Mouse (Mus musculus) neural tube, embryonic 12.5 days (tissue): ENCODE measurements around the gene 9330182L06Rik. TPM values are rescaled to one million over a fixed set of nuclear protein-coding genes. Genes with fewer than 3 reads are reported as not detected.
A peak's percentile ranks its signal among the peaks of the same experiment; 100 is the strongest.

Source experiments
- ATAC-seq: fragments of 200-750 bp; cut with Nextera tagmentation; 2 replicates; pipeline ENCODE4 v1.8.0; 2017; ENCODE audit warnings: low read depth, mild to moderate bottlenecking, moderate TSS enrichment, moderate library complexity; ENCODE audit not compliant: low FRiP score
- H3K27ac ChIP-seq: fragments of 300-500 bp; sonication (generic); 2 replicates; pipeline ENCODE4 v1.5.1; 2016
- H3K27me3 ChIP-seq: fragments of 300-500 bp; sonication (generic); replicated peaks from 2 replicates; pipeline ENCODE4 v1.6.1; 2016; ENCODE audit warnings: mild to moderate bottlenecking
- H3K36me3 ChIP-seq: fragments of 300-500 bp; sonication (generic); 2 replicates; pipeline ENCODE4 v1.6.1; 2016; ENCODE audit warnings: mild to moderate bottlenecking
- H3K4me1 ChIP-seq: fragments of 300-500 bp; sonication (generic); 2 replicates; pipeline ENCODE4 v1.6.1; 2016
- H3K4me2 ChIP-seq: fragments of 300-500 bp; sonication (generic); replicated peaks from 2 replicates; pipeline ENCODE4 v1.6.1; 2016; ENCODE audit warnings: mild to moderate bottlenecking
- H3K4me3 ChIP-seq: fragments of 300-500 bp; sonication (generic); 2 replicates; pipeline ENCODE4 v1.5.1; 2016
- H3K9ac ChIP-seq: fragments of 300-500 bp; sonication (generic); 2 replicates; pipeline ENCODE4 v1.6.1; 2016; ENCODE audit warnings: mild to moderate bottlenecking
- H3K9me3 ChIP-seq: fragments of 300-500 bp; sonication (generic); 2 replicates; pipeline ENCODE4 v1.6.1; 2016; ENCODE audit warnings: mild to moderate bottlenecking
- WGBS: fragments of 180-500 bp; shearing (Covaris S2); methylation state at CpG from one replicate; pipeline ENCODE4 v1.1.7; 2016; 5-methylcytosine and 5-hydroxymethylcytosine counted together
- polyA plus RNA-seq: library from polyadenylated mRNA; unstranded; fragments of >200 nt; fragmentation: Nextera tagmentation; extraction: Ambion mirVana; gene quantifications from 2 replicates; pipeline ENCODE4 v1.2.1, GENCODE M21; 2016

9330182L06Rik gene
- polyA plus RNA-seq, 1 experiment from 2014 or later: 14.2 TPM

DNA sequence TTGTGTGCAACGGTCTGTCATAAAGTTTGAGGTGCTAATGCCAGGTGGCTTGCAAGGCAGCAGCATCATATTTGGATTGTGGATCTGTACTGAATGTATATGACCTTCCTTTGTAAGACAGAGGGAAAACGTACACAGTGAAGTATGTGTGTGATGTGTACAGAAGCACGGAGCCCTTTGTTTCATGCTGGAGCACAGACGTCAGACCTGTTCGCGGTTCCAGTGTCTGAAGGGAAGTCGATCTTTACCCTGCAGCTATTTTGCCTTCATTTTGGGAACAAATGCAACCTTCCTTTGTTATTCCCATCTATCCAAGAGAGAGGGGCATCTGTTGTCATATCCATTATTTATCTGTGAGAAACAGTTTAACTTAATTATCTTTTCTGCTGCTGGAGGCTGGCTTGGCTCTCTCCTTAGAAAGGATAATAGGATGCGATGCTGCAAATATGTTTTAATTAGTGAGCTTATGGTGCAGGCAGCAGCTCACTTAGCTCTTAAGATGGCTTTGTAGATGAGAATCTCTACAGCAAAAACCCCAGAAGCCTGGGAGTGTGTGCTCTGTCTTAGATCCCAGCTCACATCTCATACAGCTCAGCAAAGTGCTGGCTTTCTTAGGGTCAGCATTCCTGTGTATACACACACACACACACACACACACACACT lies 73.7 kb downstream of the 9330182L06Rik start:
- 68% methylated on average over 8 of the region's 8 CpGs for WGBS
- Histone ChIP-seq H3K4me3 (no peak overlapping the region), H3K9ac (no peak overlapping the region), H3K27ac (peak overlapping the region; percentile 34; the same call in 1 of the 2 replicates), H3K4me1 (no peaks in the 10 kb centered on the region), H3K36me3 (no peaks in the 10 kb centered on the region), H3K4me2 (0 out of 2 replicates have a peak overlapping the region, but pooled peaks have one; percentile 1), H3K9me3 (no peaks in the 10 kb centered on the region), H3K27me3 (no peaks in the 10 kb centered on the region)
- ATAC-seq: peak; percentile 80

DNA sequence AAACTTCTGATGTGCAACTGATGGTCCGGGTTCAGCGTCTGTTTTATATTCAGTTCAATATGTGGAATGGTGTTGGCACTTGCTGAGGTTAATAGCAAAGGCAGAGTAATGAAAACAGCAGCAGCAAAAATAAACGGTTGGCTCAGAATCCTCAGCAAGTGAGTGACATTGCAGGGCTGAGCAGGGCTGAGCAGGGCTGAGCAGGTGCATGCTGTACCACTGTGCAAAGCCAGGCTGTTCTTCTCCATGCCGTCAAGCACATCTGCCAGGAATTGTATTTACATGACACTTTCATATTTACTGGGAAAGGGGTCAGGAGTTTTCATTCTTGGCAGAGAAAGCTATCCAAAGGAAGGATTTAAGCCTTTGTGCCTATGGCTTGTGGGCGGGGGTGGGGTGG lies 78.7 kb downstream of the 9330182L06Rik start:
- H3K9me3 ChIP-seq: no peaks in the 10 kb centered on the region
- peak; percentile 79 for ATAC-seq
- H3K4me2 ChIP-seq: no peak overlapping the region
- no peak overlapping the region for H3K4me3 ChIP-seq
- H3K4me1 ChIP-seq: no peaks in the 10 kb centered on the region
- WGBS: 64% methylated on average over 5 of the region's 5 CpGs
- H3K9ac ChIP-seq: no peak overlapping the region
- H3K27me3 ChIP-seq: no peaks in the 10 kb centered on the region
- H3K36me3 ChIP-seq: no peaks in the 10 kb centered on the region
- 0 out of 2 replicates have a peak overlapping the region, but pooled peaks have one; percentile 32 for H3K27ac ChIP-seq

DNA sequence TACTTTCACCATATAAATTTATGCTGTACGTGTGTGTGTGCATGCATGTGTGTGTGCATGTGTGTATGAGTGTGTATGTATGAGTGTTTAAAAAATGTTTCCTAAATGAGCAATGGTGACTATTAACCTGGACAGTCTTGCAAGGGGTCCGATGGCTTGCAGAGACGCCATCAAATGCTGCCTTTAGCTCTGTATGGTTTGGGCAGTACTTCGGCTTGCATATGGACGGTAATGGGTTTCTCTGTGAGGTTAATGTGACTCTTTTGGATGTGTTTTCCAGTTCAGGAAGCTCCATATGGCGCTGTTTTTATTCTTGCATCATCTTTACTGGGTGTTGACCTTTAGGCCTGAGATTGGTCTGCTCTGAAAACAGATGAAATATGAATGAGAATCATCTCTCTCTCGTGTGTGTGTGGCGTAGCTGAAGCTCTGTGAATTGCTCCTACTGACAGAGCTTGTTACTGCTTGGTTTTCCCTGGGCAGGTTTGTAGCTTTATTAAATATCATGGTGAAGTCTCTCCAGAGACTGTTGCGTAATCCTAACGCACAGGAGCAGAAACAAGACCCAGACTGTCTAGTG lies 79.2 kb downstream of the 9330182L06Rik start:
- Histone ChIP-seq H3K9me3 (no peaks in the 10 kb centered on the region), H3K36me3 (no peaks in the 10 kb centered on the region), H3K9ac (no peak overlapping the region), H3K4me1 (no peaks in the 10 kb centered on the region), H3K27me3 (no peaks in the 10 kb centered on the region), H3K4me2 (no peak overlapping the region), H3K4me3 (no peak overlapping the region), H3K27ac (peak overlapping the region; percentile 32; the same call in 1 of the 2 replicates)
- peak; percentile 59; the same call in 1 of the 2 replicates for ATAC-seq
- WGBS: 74% methylated on average over 10 of the region's 10 CpGs

DNA sequence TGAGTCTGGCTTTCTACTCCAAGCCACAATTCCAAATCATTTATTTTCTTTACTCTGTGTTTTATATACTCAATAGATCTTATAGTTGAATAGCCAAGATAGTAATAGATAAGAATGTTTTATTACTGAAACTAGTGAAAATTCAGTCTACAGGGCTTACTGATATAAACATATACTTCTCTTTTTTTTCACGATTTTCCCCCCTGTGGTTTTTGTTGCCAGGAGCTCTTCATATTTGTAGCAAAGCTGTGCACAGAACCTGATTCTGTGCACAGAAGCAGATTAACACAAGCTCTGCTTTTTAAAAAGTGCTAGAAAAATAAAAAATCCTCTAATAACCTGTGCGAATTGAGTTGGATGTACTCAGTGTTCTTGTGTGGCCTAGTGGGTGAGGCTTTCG lies 79.7 kb downstream of the 9330182L06Rik start:
- no peaks in the 10 kb centered on the region for H3K4me1 ChIP-seq
- no peak overlapping the region for H3K4me3 ChIP-seq
- ATAC-seq: no peak
- H3K36me3 ChIP-seq: no peaks in the 10 kb centered on the region
- H3K9ac ChIP-seq: no peak overlapping the region
- H3K27me3 ChIP-seq: no peaks in the 10 kb centered on the region
- H3K27ac ChIP-seq: no peak overlapping the region
- H3K9me3 ChIP-seq: no peaks in the 10 kb centered on the region
- no peak overlapping the region for H3K4me2 ChIP-seq
- 87% methylated on average over 3 of the region's 3 CpGs for WGBS

DNA sequence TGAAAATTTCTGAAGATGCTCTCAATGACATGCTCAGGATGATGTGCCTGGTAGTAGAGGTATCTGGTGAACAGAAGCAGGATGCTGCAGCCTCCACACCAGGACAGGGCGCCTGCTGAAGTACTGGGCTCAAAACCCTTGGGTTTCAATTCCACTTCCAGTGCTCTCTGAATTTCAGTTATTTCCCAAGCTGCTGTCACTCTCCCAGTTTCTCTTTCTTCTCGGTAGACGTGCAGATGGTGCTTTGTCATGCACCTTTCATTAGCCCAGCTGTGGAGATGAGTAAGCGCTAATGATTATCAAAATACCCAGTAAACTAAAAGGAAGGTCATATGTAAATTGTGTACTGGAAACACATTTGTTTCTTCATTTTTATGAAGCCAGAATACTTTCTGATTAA lies 80.6 kb downstream of the 9330182L06Rik start:
- H3K27ac ChIP-seq: no peak overlapping the region
- H3K27me3 ChIP-seq: no peaks in the 10 kb centered on the region
- no peak overlapping the region for H3K4me2 ChIP-seq
- WGBS: 67% methylated on average over 4 of the region's 4 CpGs
- H3K9me3 ChIP-seq: no peaks in the 10 kb centered on the region
- H3K4me3 ChIP-seq: no peak overlapping the region
- H3K4me1 ChIP-seq: no peaks in the 10 kb centered on the region
- no peaks in the 10 kb centered on the region for H3K36me3 ChIP-seq
- ATAC-seq: no peak
- H3K9ac ChIP-seq: no peak overlapping the region

DNA sequence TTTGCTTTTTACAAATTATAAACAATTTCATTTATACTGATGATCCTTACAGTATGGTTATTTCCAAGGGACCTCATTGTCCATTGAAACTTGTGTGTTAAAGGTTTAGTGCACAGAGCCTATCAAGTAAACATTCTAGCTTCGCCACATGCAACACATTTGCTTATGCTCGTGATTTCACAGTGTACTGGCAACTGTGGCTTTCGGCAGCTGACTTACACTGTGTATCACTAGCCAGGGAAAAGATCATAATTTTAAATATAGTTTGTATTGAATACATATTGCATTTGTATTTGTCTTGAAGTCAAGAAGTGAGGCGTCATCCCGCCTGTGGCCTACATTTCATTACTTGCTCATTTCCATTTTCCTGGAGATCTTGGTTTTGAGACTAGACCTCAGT lies 86.2 kb downstream of the 9330182L06Rik start:
- no peak overlapping the region for H3K4me2 ChIP-seq
- 91% methylated on average over 5 of the region's 5 CpGs for WGBS
- H3K4me1 ChIP-seq: no peaks in the 10 kb centered on the region; the same call in 1 of the 2 replicates
- no peaks in the 10 kb centered on the region for H3K27me3 ChIP-seq
- no peaks in the 10 kb centered on the region for H3K36me3 ChIP-seq
- no peak for ATAC-seq
- H3K9ac ChIP-seq: no peak overlapping the region
- H3K4me3 ChIP-seq: no peak overlapping the region
- no peak overlapping the region for H3K27ac ChIP-seq
- no peaks in the 10 kb centered on the region for H3K9me3 ChIP-seq

DNA sequence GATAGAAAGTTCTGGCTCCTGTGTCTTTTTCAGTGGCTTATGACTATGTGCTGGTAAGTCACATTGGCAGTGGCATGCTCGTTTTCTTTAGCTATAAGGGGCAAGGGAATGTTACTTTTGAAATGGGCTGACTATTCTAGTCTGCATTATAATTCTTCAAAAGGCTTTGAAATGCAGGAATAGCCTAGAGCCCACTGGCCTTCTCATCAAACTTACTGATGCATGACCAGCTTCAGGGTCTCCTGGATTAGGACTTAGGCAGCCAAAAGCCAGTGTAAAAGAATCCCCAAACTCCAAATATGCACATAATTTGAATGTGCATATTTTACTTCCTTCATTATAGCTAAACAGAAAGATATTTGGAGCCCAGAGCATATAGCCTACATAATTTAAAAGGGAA lies 86.7 kb downstream of the 9330182L06Rik start:
- Histone ChIP-seq H3K9me3 (no peaks in the 10 kb centered on the region), H3K4me1 (no peaks in the 10 kb centered on the region; the same call in 1 of the 2 replicates), H3K4me2 (no peak overlapping the region), H3K36me3 (no peaks in the 10 kb centered on the region), H3K9ac (no peak overlapping the region), H3K27ac (no peak overlapping the region), H3K27me3 (no peaks in the 10 kb centered on the region), H3K4me3 (no peak overlapping the region)
- no peak for ATAC-seq
- WGBS: 42% methylated on average over 1 of the region's 1 CpGs

DNA sequence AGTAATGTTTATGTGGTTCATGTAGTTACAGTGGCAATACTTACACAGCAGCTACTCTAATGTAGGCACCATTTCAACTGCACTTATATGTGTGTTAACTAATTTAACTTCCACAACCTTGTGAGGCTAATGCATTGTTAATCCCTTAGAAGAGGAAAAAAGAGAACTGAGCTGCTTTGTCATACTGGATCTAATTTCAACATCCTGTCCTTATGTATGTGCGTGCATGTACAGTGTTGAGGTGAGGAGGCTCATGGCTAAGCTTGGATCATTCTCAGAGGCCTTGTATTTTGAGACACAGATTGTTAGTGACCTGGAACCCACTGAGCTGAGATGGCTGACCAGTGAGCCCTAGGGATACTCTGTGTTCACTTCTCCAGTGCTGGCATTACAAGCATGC lies 88.3 kb downstream of the 9330182L06Rik start:
- no peak overlapping the region for H3K4me2 ChIP-seq
- 93% methylated on average over 1 of the region's 1 CpGs for WGBS
- no peak overlapping the region for H3K4me3 ChIP-seq
- no peak for ATAC-seq
- H3K9me3 ChIP-seq: no peaks in the 10 kb centered on the region
- no peak overlapping the region for H3K27ac ChIP-seq
- H3K27me3 ChIP-seq: no peaks in the 10 kb centered on the region
- H3K4me1 ChIP-seq: peaks cover 8% of the 10 kb centered on the region
- H3K36me3 ChIP-seq: no peaks in the 10 kb centered on the region
- H3K9ac ChIP-seq: no peak overlapping the region

DNA sequence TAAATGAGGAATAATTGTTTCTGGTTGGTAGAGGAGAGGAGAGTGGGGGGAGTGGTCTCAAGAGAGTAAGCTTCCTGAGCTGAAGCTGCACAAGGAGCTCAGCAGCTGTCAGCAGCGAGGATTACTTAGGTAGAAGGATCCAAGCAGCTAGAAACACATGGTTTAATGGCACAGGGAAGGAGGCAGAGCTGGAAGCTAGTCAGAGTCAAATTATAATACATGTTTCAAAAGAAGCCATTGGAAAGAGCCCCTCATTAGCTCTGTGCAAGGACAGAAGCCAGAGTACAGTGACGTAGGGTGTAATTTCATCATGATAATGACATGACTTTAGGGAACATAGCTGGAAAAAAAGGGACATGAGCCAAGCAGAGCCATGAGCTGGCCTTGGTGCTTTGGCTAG lies 92.2 kb downstream of the 9330182L06Rik start:
- H3K4me1 ChIP-seq: peaks cover 8% of the 10 kb centered on the region
- 38% methylated on average over 2 of the region's 2 CpGs for WGBS
- peak; percentile 63 for ATAC-seq
- no peak overlapping the region for H3K4me3 ChIP-seq
- H3K4me2 ChIP-seq: no peak overlapping the region
- H3K9ac ChIP-seq: no peak overlapping the region
- no peaks in the 10 kb centered on the region for H3K36me3 ChIP-seq
- no peaks in the 10 kb centered on the region for H3K27me3 ChIP-seq
- H3K27ac ChIP-seq: no peak overlapping the region
- no peaks in the 10 kb centered on the region for H3K9me3 ChIP-seq

DNA sequence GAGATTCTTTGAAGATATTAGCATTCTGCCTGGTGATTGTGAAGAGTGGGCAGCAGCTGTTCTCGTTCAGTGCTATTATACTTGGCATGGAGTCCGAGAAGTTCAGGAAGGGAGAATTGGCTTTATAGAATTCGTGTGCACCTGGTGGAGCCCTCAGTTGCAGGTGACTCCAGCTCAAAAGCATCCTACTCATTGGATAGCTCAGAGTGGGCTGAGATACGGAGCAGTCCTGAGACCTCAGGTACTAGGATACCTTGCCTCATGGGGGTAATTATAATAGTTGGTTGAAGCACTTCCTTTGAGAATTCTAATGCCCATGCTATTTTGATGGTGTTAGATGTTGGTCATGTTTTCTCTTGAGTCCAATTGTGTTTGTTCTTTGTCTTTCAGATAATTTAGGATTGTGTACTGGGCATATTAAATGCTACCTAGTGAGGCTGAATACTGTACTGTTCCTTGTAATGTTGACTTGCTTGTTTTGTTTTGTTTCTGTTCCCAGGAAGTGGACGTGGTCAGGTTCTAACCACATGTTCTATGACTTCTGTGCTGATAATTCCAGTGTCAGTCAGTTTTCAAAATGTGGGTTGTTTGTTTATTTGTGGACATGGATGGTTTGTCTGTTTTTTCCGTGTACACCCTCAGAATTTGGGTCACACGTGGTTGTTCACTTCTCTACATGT lies 96.2 kb downstream of the 9330182L06Rik start:
- 87% methylated on average over 7 of the region's 7 CpGs for WGBS
- Histone ChIP-seq H3K4me3 (no peak overlapping the region), H3K27ac (no peak overlapping the region), H3K4me1 (peaks cover 11% of the 10 kb centered on the region), H3K4me2 (no peak overlapping the region), H3K9ac (no peak overlapping the region), H3K9me3 (no peaks in the 10 kb centered on the region), H3K36me3 (no peaks in the 10 kb centered on the region), H3K27me3 (no peaks in the 10 kb centered on the region)
- no peak for ATAC-seq

DNA sequence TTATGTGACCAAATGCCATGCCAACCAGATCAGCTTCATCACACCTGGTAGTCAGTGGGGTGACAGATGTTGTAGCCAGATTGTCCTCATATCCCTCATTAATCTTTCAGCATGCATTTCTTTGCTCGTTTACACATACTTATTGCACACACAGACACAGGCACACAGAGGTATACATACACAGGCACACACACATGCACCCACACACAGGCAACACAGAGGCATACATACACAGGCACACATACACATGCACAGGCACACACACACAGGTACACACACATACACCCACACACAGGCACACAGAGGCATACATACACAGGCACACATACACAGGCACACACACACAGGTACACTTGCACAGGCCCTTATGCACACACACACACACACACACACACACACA lies 99.0 kb downstream of the 9330182L06Rik start:
- Histone ChIP-seq H3K4me1 (0 out of 2 replicates have a peak, but pooled peaks cover 3% of the 10 kb centered on the region), H3K4me3 (no peak overlapping the region), H3K27ac (no peak overlapping the region), H3K36me3 (no peaks in the 10 kb centered on the region), H3K27me3 (no peaks in the 10 kb centered on the region), H3K4me2 (no peak overlapping the region), H3K9ac (no peak overlapping the region), H3K9me3 (no peaks in the 10 kb centered on the region)
- ATAC-seq: no peak
- 72% methylated on average over 1 of the region's 1 CpGs for WGBS

DNA sequence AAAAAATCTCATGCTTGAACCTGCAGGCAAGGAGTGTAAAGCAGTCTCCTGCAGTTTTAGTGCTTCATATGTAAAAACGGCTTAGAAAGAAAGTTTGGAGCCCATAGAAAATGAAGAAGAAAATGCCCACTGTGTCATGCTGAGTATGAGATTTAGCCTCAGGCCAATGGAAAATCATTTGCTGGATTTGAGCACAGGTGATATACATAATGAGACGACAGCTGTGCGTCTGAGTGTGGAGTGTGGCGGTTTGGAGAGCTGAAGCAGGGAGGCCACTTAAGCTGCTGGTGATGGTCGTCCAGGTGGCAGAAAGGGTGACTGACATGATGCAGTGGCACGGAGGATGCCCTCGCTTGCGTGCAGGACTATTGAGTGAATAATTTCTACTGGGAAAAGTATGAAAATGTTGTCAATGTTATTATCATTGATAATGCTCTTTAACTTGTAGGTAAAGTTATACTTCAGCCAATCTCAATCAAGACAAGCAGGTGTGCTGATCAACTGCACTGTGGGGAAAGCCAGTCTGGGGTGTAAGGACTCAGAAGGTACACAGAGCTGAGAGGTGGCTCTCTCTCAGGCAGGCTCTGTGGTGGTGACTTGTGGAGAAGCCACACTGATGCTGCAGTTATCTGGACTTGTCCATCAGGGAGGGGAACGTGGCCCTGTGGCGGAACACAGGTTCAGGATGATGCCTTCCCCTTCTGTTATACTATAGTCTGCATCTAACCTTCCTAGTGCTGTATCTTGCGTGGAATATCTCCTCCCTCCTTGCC lies 102.2 kb downstream of the 9330182L06Rik start:
- Histone ChIP-seq H3K4me3 (no peak overlapping the region), H3K27ac (no peak overlapping the region), H3K9ac (no peak overlapping the region), H3K36me3 (no peaks in the 10 kb centered on the region), H3K27me3 (no peaks in the 10 kb centered on the region), H3K4me2 (no peak overlapping the region), H3K9me3 (no peaks in the 10 kb centered on the region), H3K4me1 (0 out of 2 replicates have a peak, but pooled peaks cover 3% of the 10 kb centered on the region)
- no peak for ATAC-seq
- 68% methylated on average over 11 of the region's 11 CpGs for WGBS
